Mouse (Mus musculus) ES-E14 (cell line): ENCODE measurements around the gene Rnf111.

ENCODE experiments used
- HCFC1 ChIP-seq: IDR thresholded peaks from 2 replicates; pipeline ENCODE4 v1.6.1; 2012; ENCODE audit warnings: low read length, inconsistent platforms, borderline replicate concordance; ENCODE audit not compliant: insufficient read depth
- MAFK ChIP-seq: IDR thresholded peaks from 2 replicates; pipeline ENCODE4 v1.6.1; 2014; ENCODE audit warnings: mild to moderate bottlenecking, low read depth, low read length, inconsistent platforms; ENCODE audit not compliant: insufficient read depth
- ZNF384 ChIP-seq: IDR thresholded peaks from 2 replicates; pipeline ENCODE4 v1.6.1; 2012; ENCODE audit warnings: low read depth, low read length, inconsistent platforms

GRCm38 (mm10) chr9:70544831-70545230, 41.3 kb upstream of the Rnf111 start:
- no peak for TF ChIP-seq HCFC1
- no peak for TF ChIP-seq MAFK
- TF ChIP-seq ZNF384, result no peak
